Mouse (Mus musculus): ENCODE data around the gene Kif3a.

GRCm38 (mm10) chr11:53567224-53568014 is at the start of gene Kif3a:
- TF ChIP-seq CTCF (conservative IDR thresholded peaks at IDR 0.05; ENCODE audit: low read length) (no peak), POU5F1 (IDR thresholded peaks at IDR 0.05; ENCODE audit: borderline replicate concordance, low read length) (no peak)

Measured in E14TG2a.4 (cell line).